Mouse (Mus musculus): ENCODE data around the gene Thap12.

The Thap12 gene

DNA sequence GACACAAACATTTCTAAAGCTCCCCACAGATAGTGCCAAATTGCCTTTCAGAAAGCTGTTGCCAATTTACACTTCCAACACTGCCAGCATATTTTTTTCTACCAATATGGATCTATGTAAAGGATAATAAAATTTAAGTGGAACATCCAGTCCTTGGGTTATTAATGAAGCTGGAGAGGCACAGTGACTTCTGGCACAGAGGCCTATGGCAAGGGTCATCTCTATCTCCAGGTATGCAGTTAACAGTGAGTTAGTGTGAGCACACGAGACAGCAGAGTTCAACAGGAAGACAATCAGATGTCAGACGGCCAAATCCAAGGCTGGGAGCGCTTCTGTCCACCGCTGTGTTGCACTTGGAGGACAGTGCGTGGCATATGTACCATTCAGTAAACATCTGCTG lies 4.9 kb upstream of the Thap12 start:
- no peak for ATAC-seq (ENCODE audit: low TSS enrichment)

DNA sequence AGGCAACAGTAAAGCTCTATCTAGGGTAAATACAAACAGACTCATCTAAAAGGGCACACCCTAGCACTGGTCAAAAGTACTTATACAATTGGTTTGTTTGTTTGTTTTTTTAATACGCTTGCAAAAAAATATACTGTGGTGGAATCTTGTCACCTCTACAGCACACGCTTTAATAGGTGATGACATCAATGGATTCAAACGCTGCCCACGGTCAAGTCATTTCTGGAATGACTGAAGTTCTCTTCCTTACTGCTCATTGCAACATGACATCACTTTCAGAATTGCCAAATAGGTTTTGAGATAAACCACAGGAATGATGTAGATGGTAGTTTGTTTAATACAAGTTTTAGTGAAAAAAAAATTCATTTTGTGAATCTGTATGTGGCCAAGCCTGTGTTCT lies 4.3 kb upstream of the Thap12 start:
- no peak for ATAC-seq (ENCODE audit: low TSS enrichment)

DNA sequence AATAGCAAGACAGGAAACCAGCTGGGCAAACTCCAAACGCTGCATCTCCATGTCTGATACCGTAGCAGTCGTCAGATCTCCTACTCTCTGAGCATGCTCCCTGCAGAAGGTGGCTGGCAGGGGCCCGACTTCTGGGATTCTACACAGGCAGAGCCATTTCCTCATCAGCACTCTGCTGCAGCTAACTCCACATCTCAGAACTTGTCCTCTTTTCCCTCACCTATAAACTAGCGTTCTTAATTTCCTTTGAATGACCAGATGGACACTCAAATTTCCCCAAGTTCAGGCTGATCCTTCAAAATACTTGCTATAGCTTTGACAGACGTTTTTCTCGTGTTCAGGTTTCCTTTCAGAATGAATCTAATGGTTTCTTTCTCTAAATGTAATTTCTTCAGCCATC lies 1.1 kb upstream of the Thap12 start:
- no peak for ATAC-seq (ENCODE audit: low TSS enrichment)

DNA sequence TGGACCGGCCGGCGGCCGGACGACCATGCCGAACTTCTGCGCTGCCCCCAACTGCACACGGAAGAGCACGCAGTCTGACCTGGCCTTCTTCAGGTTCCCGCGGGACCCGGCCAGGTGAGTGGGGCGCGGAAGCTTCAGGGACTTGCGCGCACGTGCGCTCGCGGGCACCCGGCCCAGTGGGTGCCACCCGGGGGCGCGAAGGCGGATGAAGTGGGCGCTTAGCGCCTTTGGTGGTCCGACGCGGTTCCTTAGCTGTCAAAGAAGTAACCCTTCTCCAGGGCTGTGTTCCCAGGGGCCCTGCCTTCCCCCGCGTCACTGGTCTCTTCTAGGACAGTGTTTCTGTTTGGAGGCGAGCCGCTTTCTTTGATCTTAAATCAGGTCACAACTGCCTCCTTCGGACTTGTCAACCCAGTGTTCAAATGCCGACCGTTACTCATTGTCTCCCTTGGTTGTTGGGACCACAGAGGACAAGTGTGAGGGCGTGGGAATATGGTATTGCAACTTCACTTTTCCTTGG lies 520 bp downstream of the Thap12 start:
- ATAC-seq (ENCODE audit: low TSS enrichment): peak; percentile 5; the same call in 1 of the 2 replicates

DNA sequence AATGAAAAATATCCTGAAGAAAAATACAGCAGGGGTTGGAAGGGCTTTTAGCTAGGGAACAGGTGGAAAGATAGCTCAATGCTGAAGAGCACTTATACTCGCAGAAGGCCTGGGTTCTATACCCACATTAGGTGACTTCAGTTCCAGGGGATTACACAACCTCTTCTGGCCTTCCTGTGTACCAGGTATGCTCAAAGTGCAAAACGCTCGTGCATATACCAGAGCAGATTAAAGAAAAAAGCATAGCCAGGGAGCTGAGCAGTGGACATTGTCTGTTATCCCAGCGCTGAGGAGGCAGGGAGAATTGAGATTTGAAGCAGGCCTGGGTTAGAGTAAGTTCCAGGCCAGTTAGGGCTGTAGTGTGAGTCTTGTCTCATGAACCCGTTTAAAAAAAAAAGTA lies 1.4 kb downstream of the Thap12 start:
- ATAC-seq (ENCODE audit: low TSS enrichment): no peak

DNA sequence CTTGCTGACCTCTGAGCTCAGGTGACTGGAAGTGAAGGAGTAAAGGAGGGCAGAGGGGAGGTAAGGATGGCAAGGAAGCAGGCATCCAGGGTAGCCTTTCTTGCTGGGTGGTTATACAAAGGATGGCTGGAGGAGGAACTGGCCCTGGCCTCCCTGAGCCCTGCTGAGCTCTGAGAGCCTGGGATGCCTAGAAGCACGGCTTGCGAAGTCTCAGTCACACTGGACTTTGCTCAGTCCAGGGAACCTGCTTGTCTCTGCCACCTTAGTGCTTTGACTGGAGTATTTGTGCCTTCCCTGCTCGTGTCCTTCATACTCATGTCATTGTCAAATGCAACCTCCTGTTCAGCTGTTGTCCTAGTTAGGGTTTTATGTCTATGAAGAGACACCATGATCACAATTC lies 10.8 kb downstream of the Thap12 start:
- no peak for ATAC-seq (ENCODE audit: low TSS enrichment)

DNA sequence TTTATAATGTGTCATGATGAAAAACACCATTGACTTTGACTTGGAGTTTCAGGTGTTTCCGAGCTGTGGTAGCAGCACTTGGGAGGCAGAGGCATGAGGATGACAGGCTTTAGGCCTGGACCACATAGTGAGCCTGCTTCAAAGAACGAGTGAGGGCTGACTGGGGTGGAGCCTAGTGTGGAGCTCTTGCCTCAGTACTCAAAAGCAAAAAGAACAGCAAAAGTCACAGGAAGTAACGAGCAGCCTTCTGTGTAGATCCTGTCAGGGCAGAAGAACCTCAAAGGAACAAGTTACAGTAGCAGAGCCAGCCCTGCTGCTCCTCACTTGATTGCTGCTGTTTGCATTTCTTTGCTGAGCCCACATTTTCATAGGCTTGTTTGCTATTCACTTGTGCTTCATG lies 14.5 kb downstream of the Thap12 start:
- ATAC-seq (ENCODE audit: low TSS enrichment): no peak

DNA sequence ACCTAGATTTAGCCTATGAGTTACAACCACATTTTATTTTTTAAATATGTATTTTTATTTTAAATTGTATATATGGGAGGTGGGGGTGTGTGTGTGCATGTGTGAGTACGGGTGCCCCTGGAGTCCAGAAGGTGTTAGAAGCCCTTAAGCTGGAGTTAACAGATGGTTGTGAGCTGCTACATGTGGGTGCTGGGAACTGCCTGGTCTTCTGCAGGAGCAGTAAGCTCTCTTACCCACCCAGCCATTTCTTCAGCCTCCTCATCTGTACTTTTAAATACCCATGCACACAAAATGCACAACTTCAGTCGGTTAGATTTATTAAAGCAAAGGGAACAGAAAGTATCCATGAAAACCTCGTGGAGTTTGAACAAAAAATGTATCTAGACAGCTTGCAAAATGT lies 16.9 kb downstream of the Thap12 start:
- ATAC-seq (ENCODE audit: low TSS enrichment): no peak

DNA sequence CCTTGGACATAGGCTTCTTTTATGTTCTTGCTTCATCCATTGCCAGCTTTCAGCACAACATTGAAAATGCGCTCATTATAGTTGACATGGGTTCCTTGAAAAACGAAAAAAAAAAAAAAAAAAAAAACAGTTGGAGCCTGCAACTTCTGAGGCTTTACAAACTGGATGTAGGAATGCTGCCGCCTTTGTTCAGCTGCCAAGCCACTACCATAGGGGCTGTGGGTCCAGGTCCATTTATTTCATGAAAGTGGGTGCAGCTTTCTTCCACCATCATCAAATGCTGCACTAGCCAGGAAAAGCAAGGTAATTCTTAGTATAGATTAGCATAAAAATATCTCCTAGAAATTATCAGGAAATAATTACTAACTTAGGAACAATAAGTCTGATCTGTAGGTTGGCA lies 17.8 kb downstream of the Thap12 start:
- no peak for ATAC-seq (ENCODE audit: low TSS enrichment)

DNA sequence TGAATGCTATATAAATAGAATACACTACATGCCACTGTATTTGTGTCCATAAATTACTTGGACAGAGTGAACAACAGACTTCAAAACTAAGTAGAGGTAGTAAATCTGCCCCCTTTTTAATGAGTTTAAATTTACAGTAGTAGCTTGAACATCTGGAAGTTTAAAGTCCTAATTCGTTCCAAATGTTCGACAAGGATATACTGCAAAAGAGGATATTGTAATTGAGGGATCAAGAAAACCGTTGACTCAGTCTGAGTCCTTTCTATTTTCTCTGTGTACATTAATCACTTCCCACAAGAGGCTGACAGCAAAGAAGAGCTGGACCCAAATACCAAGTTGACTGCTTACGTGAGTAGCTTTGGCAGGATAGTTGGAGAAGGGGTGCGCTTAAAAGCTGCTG lies 18.3 kb downstream of the Thap12 start:
- ATAC-seq (ENCODE audit: low TSS enrichment): no peak

DNA sequence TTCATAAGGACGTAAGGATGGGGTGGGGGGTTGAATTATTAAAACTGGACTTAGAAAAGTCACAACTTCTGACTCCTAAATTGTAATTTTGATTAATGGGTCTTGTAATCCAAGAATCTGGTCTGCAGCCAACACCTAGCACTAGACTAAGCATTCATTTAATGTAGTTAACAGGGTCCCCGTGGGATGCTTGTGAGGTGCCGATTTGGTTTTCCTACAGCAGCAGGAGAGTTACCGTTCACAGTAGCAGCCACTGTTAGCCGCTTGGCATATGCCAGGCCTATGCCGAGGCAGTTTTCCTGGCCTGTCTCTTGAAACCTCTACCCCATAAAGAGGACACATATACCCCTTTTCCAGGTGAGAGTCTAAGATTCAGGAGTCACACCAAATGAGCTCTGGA lies 18.7 kb downstream of the Thap12 start:
- no peak for ATAC-seq (ENCODE audit: low TSS enrichment)

DNA sequence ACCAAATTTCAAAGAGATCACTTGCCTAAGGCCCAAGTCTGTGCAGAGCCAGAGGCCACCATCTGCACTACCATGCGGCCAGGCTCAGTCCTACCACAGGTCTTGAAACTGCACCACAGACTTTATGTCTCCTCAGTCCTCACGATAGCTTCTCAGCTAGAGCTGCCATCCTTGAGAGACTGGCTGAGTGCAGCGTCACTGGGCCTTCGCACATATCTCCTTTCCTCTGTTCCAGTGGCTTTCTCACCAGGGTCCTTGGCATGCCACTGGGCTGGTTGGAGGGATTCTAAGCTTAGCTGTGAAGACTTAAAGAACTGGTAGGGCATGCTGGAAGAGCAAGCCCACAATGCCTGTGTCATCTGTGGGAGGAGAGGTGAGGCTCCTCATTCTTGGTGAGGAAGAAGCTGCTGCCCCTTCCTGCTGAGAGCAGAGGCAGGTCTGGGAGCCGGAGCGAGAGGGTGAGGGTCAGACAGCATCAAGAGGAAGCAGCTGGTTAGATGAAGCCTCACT lies 22.8 kb downstream of the Thap12 start:
- no peak for ATAC-seq (ENCODE audit: low TSS enrichment)

DNA sequence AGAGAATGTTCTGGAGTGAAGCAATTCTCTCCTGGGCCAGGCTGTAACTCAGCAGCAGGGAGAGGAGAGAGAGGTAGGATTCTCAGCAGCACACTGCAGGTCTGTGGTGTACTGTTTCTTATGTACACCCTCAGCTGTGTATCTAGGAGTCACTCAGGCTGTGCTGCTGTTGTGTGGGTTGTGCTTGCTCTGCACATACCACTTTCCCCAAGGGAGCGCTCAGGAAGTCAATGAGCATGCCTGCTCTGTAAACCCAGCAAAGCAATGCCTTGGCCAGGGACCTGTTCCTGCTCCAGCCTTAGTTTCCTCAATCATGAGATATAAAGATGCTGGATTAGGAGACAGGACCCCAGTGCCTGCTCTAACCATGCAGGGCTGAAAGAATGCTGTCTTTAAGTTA lies 25.1 kb downstream of the Thap12 start:
- peak; percentile 31; the same call in 1 of the 2 replicates for ATAC-seq (ENCODE audit: low TSS enrichment)

DNA sequence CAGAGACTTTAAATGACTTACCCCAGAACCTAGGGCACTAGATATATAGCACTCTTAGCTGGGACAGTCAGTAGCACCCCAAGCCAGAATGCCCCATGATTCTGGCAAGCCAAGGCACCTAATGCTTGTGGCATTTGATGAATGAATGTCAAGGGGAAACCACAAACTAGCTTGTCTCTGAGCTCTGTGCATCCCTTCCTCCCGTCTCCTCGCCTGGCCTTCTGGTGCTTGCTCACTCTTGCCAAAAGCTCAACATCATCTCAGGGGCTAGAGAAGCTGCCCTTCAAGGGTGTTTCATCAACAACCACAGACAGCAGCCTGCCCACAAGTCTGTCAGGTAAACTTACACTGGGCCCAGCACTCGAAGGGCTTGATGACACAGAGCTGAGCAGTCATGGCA lies 25.6 kb downstream of the Thap12 start:
- no peak for ATAC-seq (ENCODE audit: low TSS enrichment)

DNA sequence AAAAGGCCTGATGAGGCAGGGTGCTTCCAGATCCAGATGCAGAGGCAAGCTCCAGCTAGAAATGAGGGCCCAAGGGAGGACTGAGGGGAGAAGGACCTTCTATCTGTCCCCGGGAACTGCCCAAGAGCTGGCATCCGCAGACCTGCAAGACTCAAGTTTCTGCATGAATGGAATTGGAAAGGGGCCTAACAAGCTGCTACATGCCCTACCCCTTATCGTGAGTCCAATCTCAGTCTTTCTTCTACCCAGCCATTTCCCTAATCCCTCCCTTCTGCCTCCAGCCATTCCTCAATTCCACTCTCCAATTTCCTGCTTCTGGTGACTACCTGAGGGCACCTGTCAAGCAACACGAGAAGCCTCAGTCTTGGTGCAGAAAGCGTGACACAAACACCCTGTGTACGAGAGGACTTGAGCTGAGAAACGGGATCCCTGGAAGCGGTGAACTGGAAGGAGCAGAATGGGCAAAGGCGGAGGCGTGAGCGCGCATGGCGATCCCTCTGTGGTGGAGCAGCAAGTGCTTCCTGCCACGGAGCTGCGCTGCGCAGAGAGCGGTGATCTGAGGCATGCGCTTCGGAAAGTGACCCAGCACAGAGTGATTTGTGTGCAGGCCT lies 26.9 kb downstream of the Thap12 start:
- ATAC-seq (ENCODE audit: low TSS enrichment): peak; percentile 78; the same call in 1 of the 2 replicates

DNA sequence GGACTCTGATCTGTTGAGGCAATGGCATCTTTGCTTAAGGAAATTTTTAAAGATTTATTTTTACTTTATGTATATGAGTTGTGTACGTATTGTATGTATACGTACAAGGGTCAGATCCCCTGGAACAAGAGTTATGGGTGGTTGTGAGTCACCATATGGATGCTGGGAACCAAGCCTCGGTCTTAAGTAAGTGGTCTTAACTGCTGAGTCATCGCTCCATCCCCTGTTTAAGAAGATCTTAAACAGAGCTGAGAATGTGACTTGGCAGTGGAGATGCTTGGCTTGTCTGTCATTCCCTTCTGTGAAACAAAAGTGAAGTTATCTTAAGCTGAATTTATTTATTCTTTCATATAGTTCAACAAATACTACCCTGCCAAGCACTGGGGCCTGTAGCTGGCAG lies 31.1 kb downstream of the Thap12 start:
- no peak for ATAC-seq (ENCODE audit: low TSS enrichment)

DNA sequence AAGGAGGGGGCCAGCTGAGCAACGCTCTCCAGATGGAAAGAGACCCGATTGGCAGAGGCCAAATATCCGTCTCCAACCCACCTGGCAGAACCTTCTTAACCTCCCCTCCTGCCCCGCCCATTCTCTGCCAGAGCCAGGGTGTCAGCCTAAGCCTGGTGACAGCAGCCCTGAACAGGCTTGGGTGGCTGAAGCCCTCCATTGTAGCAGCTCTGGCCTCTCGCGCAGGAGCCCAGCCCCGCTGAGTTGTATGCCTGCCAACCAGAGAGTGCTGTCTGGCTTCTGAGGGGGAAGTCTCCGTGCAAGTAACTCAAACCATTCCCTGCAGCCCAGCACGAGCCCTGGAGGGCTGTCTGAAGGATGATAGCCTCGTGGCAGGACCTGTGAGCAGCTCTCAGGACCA lies 32.0 kb downstream of the Thap12 start:
- ATAC-seq (ENCODE audit: low TSS enrichment): peak; percentile 31; the same call in 1 of the 2 replicates

DNA sequence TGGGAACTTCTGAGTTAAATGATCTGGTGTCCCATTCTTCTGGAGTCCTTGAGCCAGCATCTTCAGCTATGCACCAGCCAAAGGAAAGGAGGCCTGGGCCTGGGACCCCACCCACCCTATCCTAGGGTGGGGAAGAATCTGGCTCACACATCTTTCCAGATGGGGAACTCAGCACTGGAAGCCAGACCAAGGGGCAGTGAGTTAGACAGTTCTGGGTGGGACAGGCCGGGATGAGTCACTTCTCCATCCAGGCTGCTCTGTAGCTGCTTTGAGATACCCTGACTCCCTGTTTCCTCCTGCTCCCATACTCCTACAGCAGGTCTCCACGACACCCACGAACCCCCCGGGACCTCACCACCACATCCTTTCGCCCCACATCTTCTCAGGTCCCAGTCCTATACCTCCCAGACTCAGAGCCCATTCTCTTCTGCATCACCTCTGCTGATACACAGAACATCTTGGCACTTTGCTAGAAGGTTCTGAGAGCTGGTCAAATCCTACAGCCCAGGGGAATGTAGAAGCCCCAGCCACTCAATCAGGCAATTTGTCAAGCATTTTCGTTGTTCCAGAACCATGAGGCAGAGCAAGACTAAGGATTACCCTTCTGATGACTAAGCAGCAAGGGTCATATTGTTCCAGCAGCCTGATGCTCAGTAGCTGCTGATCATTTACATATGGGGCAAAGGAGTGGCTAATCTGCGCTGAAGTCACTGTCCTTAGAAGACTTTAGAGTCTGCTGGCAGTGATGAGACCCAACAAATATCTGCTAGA lies 34.1 kb downstream of the Thap12 start:
- ATAC-seq (ENCODE audit: low TSS enrichment): no peak

DNA sequence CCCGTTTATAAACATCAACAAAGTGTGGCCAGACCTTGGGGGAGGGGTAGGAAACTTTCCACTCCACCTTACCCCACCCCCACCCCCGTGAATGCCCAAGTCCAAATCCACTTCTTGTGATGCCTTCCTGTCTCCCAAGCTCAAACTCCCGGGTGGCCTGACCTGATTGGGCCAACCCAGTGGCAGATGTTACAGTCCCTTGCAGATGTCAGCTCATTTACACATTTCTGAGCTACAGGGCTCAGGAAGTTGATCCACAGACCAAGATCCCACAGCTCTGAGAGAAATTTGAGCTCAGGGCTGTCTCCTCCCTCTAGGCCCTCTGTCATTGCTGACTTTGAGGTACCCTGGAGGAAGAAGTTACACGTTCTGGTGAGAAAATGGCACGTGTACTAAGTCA lies 37.5 kb downstream of the Thap12 start:
- no peak for ATAC-seq (ENCODE audit: low TSS enrichment)

DNA sequence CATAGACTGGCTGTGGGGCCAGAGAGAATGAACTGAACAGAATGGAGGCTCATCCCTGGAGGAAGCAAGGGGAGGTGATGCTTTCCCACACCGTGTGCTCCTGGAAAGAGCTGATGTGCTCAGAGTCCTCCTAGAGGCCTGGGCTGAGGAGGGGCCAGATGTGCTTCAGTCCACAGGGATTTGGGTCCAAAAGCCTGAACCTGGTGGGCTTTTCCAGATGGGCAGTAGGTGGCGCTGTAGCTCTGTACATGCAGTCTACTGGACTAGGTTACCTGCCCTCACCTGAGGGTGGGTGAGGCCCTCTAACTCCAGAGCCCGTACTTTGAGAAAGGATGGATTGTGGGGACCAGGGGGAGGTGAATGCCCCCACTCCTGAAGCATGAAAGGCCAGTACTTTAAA lies 40.4 kb downstream of the Thap12 start:
- no peak for ATAC-seq (ENCODE audit: low TSS enrichment)

DNA sequence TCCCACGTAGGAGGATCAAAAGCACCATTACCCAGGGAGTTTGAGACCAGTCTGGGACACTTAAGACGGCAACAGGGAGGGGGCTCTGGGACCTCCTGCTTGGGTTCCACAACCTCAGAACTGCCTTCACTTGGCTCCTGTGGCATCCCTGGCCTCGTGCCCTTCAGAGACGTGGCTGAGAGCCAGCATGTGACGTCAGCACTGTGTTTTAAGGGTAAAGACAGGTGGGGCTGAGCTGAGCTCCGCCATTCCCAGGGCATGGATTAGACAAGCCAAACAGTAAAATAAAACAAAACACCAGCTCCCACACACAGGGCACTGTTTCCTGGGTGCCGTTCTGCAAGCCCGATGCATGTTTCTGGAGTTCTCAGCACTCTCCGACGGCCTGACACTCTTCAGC lies 47.5 kb downstream of the Thap12 start:
- no peak for ATAC-seq (ENCODE audit: low TSS enrichment)

DNA sequence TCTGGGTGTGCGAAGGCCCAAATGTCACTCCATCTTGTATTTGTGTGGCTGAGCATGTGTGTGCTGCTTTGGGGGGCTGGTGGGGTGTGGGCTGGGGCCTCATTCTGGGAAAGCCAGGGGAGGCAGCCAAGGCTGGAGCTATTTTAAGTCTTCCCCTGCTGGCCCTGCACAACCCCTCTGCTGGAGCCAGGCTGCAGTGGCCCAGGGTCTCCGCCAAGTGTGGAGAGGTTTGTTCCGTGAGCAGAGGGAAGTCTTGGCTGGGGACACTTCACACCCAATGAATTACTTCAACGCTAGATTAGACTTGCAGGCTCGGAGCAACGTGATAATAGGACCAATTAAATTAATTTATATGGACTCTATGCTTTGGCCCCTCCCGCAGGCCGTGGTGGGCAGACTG lies 49.8 kb downstream of the Thap12 start:
- no peak for ATAC-seq (ENCODE audit: low TSS enrichment)

DNA sequence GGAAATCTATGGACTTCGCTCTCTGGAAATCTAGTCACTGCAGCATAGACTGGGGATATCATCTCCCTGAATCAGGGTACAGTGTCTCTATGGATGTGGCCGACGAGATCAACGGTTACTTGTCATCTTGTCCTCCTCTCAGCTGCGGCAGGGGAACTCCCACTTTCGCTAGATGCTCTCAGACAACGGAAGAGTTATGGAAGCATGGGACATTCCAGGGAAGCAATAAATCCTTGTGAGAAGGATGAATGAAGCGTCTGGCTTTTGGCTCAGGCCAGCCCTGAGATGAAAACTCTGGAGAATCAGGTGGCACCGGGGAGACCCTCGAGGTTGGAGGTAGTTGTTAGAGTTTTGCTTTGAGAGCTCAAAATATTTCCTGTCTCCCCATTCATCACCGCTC lies 53.1 kb downstream of the Thap12 start:
- no peak for ATAC-seq (ENCODE audit: low TSS enrichment)
